Mouse (Mus musculus): ENCODE data around the gene Padi1. TPM values are rescaled to one million over a fixed set of nuclear protein-coding genes. Genes with fewer than 3 reads are reported as not detected.

Padi1 gene
- polyA plus RNA-seq, 1 experiment from 2014 or later = 0.36 TPM

- DNase-seq (ENCODE audit: low spot score) = no peak
- peak overlapping the region; percentile 86 for H3K27ac ChIP-seq
Measured at GRCm38 (mm10) chr4:140812609-140813008, 33.0 kb downstream of the Padi1 start.

GRCm38 (mm10) chr4:140812191-140812590 is 33.4 kb downstream of the Padi1 start:
- peak overlapping the region; percentile 86 for H3K27ac ChIP-seq
- peaks cover 18% of the 10 kb centered on the region for H3K27me3 ChIP-seq (ENCODE audit: low read depth, poor library complexity, severe bottlenecking)
- no peaks in the 10 kb centered on the region for H3K36me3 ChIP-seq
- DNase-seq (ENCODE audit: low spot score) = no peak
- H3K4me3 ChIP-seq = no peak overlapping the region
- H3K9me3 ChIP-seq (replicated peaks) = no peaks in the 10 kb centered on the region
- WGBS = 47% methylated on average over 8 of the region's 8 CpGs
- peaks cover 73% of the 10 kb centered on the region for H3K4me1 ChIP-seq

More at GRCm38 (mm10) chr4:140812609-140813008, 33.0 kb downstream of the Padi1 start:
- WGBS = 25% methylated on average over 14 of the region's 14 CpGs
- Histone ChIP-seq H3K36me3 (no peaks in the 10 kb centered on the region), H3K9me3 (replicated peaks) (no peaks in the 10 kb centered on the region), H3K4me3 (no peak overlapping the region), H3K27me3 (ENCODE audit: low read depth, poor library complexity, severe bottlenecking) (peaks cover 14% of the 10 kb centered on the region; the same call in 1 of the 2 replicates), H3K4me1 (peaks cover 73% of the 10 kb centered on the region)

DNA sequence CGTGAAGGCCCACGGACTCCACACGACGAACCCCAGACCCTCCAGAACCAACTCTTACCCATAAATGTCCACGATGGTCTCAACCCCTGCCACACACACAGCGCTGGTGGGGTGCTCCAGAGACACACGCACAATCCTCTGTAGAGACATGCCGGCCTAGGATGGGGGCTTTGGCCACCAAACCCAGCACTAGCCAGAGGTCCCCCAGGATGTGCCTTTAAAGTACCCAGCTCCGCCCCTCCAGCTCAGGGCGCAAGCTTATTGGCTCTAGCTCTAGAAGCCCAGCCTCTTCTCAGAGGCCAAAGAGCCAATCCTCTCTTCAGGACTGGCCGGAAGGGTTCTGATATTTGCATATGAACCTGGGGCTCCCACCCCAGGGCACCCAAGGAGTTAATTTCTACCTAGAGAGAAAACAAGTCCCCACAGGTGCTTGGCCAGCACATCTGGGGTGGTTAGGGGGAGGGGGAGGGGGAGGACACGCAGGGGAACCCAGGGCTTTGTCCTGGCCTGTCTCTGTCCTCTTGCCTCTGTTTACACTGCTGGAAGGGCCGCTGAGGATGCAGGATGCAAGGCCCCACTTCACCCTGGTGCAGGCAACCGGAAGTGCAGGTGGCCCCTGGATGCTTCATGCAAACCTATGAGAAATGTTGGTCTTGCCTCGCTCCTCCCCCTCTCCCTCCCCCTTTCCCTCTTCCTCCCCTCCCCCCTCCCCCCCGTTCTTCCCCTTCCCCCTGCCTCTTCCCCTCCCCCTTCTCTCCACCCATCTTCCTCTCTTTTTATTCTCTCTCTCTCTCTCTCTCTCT is 34.9 kb downstream of the Padi1 start, which contains the start of gene Padi3:
Padi3 (minus strand) TSS at position 191 of the 803 bp plus-strand sequence.
- 72% methylated on average over 16 of the region's 16 CpGs for WGBS
- no peak for DNase-seq (ENCODE audit: low spot score)
- Histone ChIP-seq H3K27ac (peak within 1 kb of the TSS; percentile 53), H3K27me3 (ENCODE audit: low read depth, poor library complexity, severe bottlenecking) (peaks cover 18% of the 10 kb centered on the region), H3K9me3 (replicated peaks) (no peaks in the 10 kb centered on the region), H3K36me3 (no peaks in the 10 kb centered on the region), H3K4me3 (no peak within 1 kb of the TSS), H3K4me1 (peaks cover 60% of the 10 kb centered on the region)

- Histone ChIP-seq H3K9me3 (replicated peaks) (no peaks in the 10 kb centered on the region), H3K36me3 (no peaks in the 10 kb centered on the region), H3K27ac (no peak overlapping the region), H3K27me3 (ENCODE audit: low read depth, poor library complexity, severe bottlenecking) (peaks cover 21% of the 10 kb centered on the region), H3K4me1 (peaks cover 44% of the 10 kb centered on the region), H3K4me3 (no peak overlapping the region)
- DNase-seq (ENCODE audit: low spot score) = no peak
- 81% methylated on average over 8 of the region's 8 CpGs for WGBS
Measured at GRCm38 (mm10) chr4:140809118-140809517, 36.5 kb downstream of the Padi1 start.

DNA sequence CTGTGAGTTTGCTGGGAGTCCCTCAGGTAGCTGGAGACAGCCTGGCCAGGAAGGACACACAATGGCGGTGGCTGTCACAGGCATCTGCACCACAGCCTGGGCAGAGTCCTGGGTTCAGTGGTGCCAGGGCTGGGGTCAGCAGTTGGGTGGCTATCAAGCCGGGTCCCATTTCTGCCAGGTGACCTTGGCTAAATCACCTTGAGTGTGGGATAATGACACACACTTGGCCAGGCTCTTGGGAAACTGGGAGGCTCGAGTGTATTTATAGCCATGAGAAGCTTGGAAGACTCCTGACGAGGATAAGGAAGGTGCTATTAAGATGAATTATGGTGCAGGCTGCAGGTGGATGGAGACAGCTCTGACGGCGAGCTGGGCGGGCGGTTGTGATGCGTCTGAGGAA is 41.0 kb downstream of the Padi1 start:
- 77% methylated on average over 9 of the region's 9 CpGs for WGBS
- H3K27ac ChIP-seq = no peak overlapping the region

DNA sequence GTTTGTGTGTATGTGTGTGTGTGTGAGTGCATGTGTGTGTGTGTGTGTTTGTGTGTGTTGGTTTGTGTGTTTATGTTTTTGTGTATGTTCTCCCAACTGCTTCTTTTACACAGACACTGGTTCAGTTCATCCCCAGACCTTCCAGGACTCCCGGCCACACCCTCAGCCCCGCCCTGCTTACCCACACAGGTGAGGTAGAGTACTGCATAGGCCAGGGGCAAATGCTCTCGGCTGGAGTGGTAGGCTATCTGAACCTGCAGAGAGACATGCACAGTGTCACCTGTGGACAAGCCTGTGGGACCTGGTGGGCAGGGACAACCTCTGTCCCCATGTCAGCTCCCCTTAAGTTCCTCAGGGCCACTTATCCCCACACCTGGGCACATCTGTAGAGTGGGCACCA is 44.2 kb downstream of the Padi1 start:
- Histone ChIP-seq H3K4me3 (no peak overlapping the region), H3K4me1 (peaks cover 2% of the 10 kb centered on the region; the same call in 1 of the 2 replicates), H3K9me3 (replicated peaks) (no peaks in the 10 kb centered on the region), H3K27me3 (ENCODE audit: low read depth, poor library complexity, severe bottlenecking) (0 out of 2 replicates have a peak, but pooled peaks cover 8% of the 10 kb centered on the region), H3K27ac (no peak overlapping the region), H3K36me3 (no peaks in the 10 kb centered on the region)
- WGBS = 75% methylated on average over 3 of the region's 3 CpGs
- no peak for DNase-seq (ENCODE audit: low spot score)

More for the DNA sequence above, 41.0 kb downstream of the Padi1 start:
- DNase-seq (ENCODE audit: low spot score) = no peak
- Histone ChIP-seq H3K4me1 (0 out of 2 replicates have a peak, but pooled peaks cover under 1% of the 10 kb centered on the region), H3K9me3 (replicated peaks) (no peaks in the 10 kb centered on the region), H3K27me3 (ENCODE audit: low read depth, poor library complexity, severe bottlenecking) (peaks cover 8% of the 10 kb centered on the region), H3K4me3 (no peak overlapping the region), H3K36me3 (no peaks in the 10 kb centered on the region)

GRCm38 (mm10) chr4:140796786-140797185 is 48.8 kb downstream of the Padi1 start:
- H3K9me3 ChIP-seq (replicated peaks) = no peaks in the 10 kb centered on the region
- 0 out of 2 replicates have a peak, but pooled peaks cover 7% of the 10 kb centered on the region for H3K27me3 ChIP-seq (ENCODE audit: low read depth, poor library complexity, severe bottlenecking)
- H3K27ac ChIP-seq = no peak overlapping the region
- no peaks in the 10 kb centered on the region for H3K36me3 ChIP-seq
- no peak for DNase-seq (ENCODE audit: low spot score)
- peaks cover 6% of the 10 kb centered on the region; the same call in 1 of the 2 replicates for H3K4me1 ChIP-seq
- H3K4me3 ChIP-seq = no peak overlapping the region
- WGBS = 82% methylated on average over 3 of the region's 3 CpGs

GRCm38 (mm10) chr4:140794678-140795077 is 50.9 kb downstream of the Padi1 start:
- Histone ChIP-seq H3K27me3 (ENCODE audit: low read depth, poor library complexity, severe bottlenecking) (0 out of 2 replicates have a peak, but pooled peaks cover 7% of the 10 kb centered on the region), H3K4me3 (no peak overlapping the region), H3K4me1 (peaks cover 15% of the 10 kb centered on the region), H3K27ac (no peak overlapping the region), H3K9me3 (replicated peaks) (no peaks in the 10 kb centered on the region), H3K36me3 (no peaks in the 10 kb centered on the region)
- 90% methylated on average over 9 of the region's 9 CpGs for WGBS
- no peak for DNase-seq (ENCODE audit: low spot score)

GRCm38 (mm10) chr4:140793795-140794194 is 51.8 kb downstream of the Padi1 start:
- Histone ChIP-seq H3K27me3 (ENCODE audit: low read depth, poor library complexity, severe bottlenecking) (0 out of 2 replicates have a peak, but pooled peaks cover 7% of the 10 kb centered on the region), H3K36me3 (no peaks in the 10 kb centered on the region), H3K4me1 (peaks cover 21% of the 10 kb centered on the region), H3K9me3 (replicated peaks) (no peaks in the 10 kb centered on the region), H3K27ac (no peak overlapping the region), H3K4me3 (no peak overlapping the region)
- 63% methylated on average over 9 of the region's 9 CpGs for WGBS
- no peak for DNase-seq (ENCODE audit: low spot score)

DNA sequence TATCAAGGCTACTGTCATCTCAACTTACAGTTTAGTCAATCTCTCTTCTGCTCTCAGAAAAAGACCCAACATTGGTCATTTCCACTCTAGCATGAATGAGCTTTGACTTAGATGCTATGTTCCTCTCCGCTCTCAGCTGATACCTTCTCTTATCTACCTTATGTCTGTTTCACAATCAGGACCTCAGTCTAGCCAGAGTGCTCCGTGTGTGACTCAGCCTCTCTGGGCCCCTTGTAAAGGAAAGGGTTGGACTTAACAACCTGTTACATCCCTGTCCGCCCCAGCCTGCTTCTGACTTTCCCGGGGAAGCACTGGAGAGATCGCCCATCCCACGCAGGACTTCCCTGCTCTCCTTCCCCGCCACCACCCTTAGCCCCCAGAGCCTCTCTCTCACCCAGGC is 53.0 kb downstream of the Padi1 start:
- Histone ChIP-seq H3K4me1 (peaks cover 21% of the 10 kb centered on the region), H3K4me3 (no peak overlapping the region), H3K9me3 (replicated peaks) (no peaks in the 10 kb centered on the region), H3K36me3 (no peaks in the 10 kb centered on the region), H3K27ac (no peak overlapping the region), H3K27me3 (ENCODE audit: low read depth, poor library complexity, severe bottlenecking) (0 out of 2 replicates have a peak, but pooled peaks cover 3% of the 10 kb centered on the region)
- WGBS = 89% methylated on average over 7 of the region's 7 CpGs
- DNase-seq (ENCODE audit: low spot score) = no peak

GRCm38 (mm10) chr4:140791071-140791470 is 54.5 kb downstream of the Padi1 start:
- no peak for DNase-seq (ENCODE audit: low spot score)
- peaks cover 16% of the 10 kb centered on the region for H3K4me1 ChIP-seq
- 0 out of 2 replicates have a peak, but pooled peaks cover 3% of the 10 kb centered on the region for H3K27me3 ChIP-seq (ENCODE audit: low read depth, poor library complexity, severe bottlenecking)
- no peaks in the 10 kb centered on the region for H3K36me3 ChIP-seq
- no peaks in the 10 kb centered on the region for H3K9me3 ChIP-seq (replicated peaks)
- no peak overlapping the region; the same call in 1 of the 2 replicates for H3K27ac ChIP-seq
- H3K4me3 ChIP-seq = no peak overlapping the region
- WGBS = 87% methylated on average over 16 of the region's 16 CpGs

DNA sequence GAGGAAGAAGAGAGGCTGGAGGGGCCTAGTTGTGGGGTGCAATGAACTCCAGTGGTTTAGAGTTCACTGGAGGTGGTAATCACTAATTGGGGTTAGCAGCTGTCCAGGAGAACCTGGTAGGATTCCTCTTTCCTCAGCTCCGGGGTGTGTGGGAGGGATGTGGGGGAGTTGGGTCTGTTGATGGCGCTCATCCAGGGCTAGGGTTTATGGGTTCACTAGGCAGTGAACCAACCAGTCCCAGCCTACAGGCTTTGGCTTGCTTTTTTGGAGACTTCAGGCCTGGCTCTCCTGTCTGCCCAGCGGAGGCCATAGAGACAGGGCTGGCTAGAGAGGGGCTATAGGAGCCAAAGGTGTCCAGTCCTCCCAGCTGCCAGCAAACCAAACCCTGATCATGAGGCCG is 55.6 kb downstream of the Padi1 start:
- no peaks in the 10 kb centered on the region for H3K9me3 ChIP-seq (replicated peaks)
- peak overlapping the region; percentile 43 for H3K27ac ChIP-seq
- no peak for DNase-seq (ENCODE audit: low spot score)
- H3K36me3 ChIP-seq = no peaks in the 10 kb centered on the region
- H3K27me3 ChIP-seq (ENCODE audit: low read depth, poor library complexity, severe bottlenecking) = 0 out of 2 replicates have a peak, but pooled peaks cover 3% of the 10 kb centered on the region
- 82% methylated on average over 4 of the region's 4 CpGs for WGBS
- no peak overlapping the region for H3K4me3 ChIP-seq
- peaks cover 15% of the 10 kb centered on the region for H3K4me1 ChIP-seq

GRCm38 (mm10) chr4:140788983-140789382 is 56.6 kb downstream of the Padi1 start:
- Histone ChIP-seq H3K36me3 (no peaks in the 10 kb centered on the region), H3K4me3 (no peak overlapping the region), H3K9me3 (replicated peaks) (no peaks in the 10 kb centered on the region), H3K4me1 (peaks cover 15% of the 10 kb centered on the region), H3K27me3 (ENCODE audit: low read depth, poor library complexity, severe bottlenecking) (0 out of 2 replicates have a peak, but pooled peaks cover 3% of the 10 kb centered on the region), H3K27ac (peak overlapping the region; percentile 43; the same call in 1 of the 2 replicates)
- DNase-seq (ENCODE audit: low spot score) = peak; percentile 88
- WGBS = 47% methylated on average over 6 of the region's 6 CpGs
